Mouse (Mus musculus): ENCODE measurements around the gene Rhoc.

DNA sequence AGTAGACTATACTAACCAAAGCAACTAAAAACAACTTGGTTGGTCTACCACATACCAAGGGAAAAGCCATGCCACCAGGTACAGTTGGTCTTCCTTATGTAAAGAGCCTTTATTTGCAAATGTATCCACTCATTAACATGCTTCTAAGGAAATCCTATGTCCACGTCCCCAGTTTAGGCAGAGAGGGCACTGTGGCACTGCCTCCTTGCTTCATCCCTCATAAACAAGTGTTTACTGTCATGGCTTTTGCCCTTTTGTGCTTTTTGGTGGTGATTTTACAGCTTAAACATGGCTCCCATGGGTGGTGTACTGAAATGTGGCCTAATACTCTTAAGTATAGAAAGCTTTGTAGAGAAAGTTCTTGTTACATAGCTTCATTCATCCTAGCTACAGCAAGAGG is 32.3 kb downstream of the Rhoc start:
- no peak for TF ChIP-seq CTCF (IDR thresholded peaks at IDR 0.05; ENCODE audit: borderline replicate concordance, insufficient read depth, low read depth, low read length)
- no peak for TF ChIP-seq POLR2A (IDR thresholded peaks at IDR 0.05; ENCODE audit: borderline replicate concordance, insufficient read depth, low read length)
